Mouse (Mus musculus): ENCODE data around the gene Phactr1.

DNA sequence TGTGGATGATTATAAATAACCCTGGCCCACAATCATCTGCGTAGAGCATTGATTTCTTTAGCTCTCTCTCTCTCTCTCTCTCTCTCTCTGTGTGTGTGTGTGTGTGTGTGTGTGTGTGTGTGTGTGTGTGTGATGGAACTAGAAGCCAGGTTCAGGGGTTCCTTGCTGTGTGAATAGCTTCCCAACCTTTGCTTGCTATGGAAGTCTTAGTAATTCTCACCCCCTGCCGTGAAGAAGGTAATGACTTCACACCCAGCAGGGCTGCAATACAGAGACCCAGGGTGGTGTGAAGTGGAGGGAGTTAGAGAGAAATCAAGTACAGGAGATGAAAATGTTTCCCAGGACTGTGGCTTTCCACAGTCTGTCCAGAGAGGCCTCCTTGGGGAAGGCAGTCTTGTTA, 293.5 kb downstream of the Phactr1 start:
- no peak for TF ChIP-seq CTCF (IDR thresholded peaks at IDR 0.05; ENCODE audit: low read depth, low read length)
- TF ChIP-seq POLR2A (IDR thresholded peaks at IDR 0.05; ENCODE audit: extremely low read depth, insufficient read depth, low read length) = no peak
